Mouse (Mus musculus) CH12.LX (cell line): ENCODE results near the gene Slc35c1. TPM values are rescaled to one million over a fixed set of nuclear protein-coding genes. Genes with fewer than 3 reads are reported as not detected.

Source experiments
- DNase-seq: peaks from one replicate; pipeline ENCODE4 v3.0.0-alpha.2; 2013; ENCODE audit errors: extremely low read depth
- H3K27ac ChIP-seq: 2 replicates; pipeline ENCODE4 v1.5.1; 2012; ENCODE audit warnings: low read depth, mild to moderate bottlenecking, control low read depth, moderate library complexity; ENCODE audit not compliant: insufficient read depth
- H3K27me3 ChIP-seq: replicated peaks from 2 replicates; pipeline ENCODE3; 2012; ENCODE audit warnings: inconsistent platforms
- H3K36me3 ChIP-seq, 2 experiments: replicated peaks in 1 of 2; 2 replicates each; pipeline versions ENCODE3 to v1.6.1; 2012; ENCODE audit warnings: inconsistent platforms in 1 of 2, low read length in 1 of 2, mild to moderate bottlenecking in 1 of 2, mixed read lengths in 1 of 2, moderate library complexity in 1 of 2; ENCODE audit not compliant: control insufficient read depth in 1 of 2, insufficient read depth in 1 of 2
- H3K4me1 ChIP-seq, 2 experiments: 2 replicates each; pipeline ENCODE4 v1.6.1; 2012; ENCODE audit warnings: inconsistent platforms in 1 of 2, moderate library complexity in 1 of 2; ENCODE audit not compliant: insufficient read depth in 2 of 2, control insufficient read depth in 1 of 2
- H3K4me2 ChIP-seq: 2 replicates; pipeline ENCODE4 v1.6.1; 2012; ENCODE audit warnings: low read depth, mild to moderate bottlenecking, control low read depth; ENCODE audit not compliant: poor library complexity, insufficient read depth, severe bottlenecking
- H3K4me3 ChIP-seq, 3 experiments: fragments of 150-350 bp in 1 of 3; sonication (generic) in 1 of 3; replicated peaks in 1 of 3; 2 replicates each; pipeline versions ENCODE3 to v1.5.1; 2011 to 2012; ENCODE audit warnings: low read depth in 2 of 3, low read length in 2 of 3, mild to moderate bottlenecking in 2 of 3, moderate library complexity in 2 of 3, control low read depth in 1 of 3, improper control_type of control experiment in 1 of 3, inconsistent platforms in 1 of 3, mixed read lengths in 1 of 3; ENCODE audit not compliant: poor library complexity in 1 of 3
- H3K79me2 ChIP-seq: replicated peaks from 2 replicates; pipeline ENCODE4 v1.6.1; 2012; ENCODE audit warnings: mild to moderate bottlenecking, moderate library complexity; ENCODE audit not compliant: control insufficient read depth, poor library complexity, insufficient read depth, severe bottlenecking; ENCODE audit errors: extremely low read depth
- H3K9ac ChIP-seq: 2 replicates; pipeline ENCODE4 v1.6.1; 2012; ENCODE audit warnings: low read depth, mild to moderate bottlenecking, control low read depth, moderate library complexity; ENCODE audit not compliant: insufficient read depth
- H3K9me3 ChIP-seq: replicated peaks from 2 replicates; pipeline ENCODE3; 2012; ENCODE audit warnings: low read length, inconsistent platforms, mixed read lengths
- BHLHE40 ChIP-seq: IDR thresholded peaks from 2 replicates; pipeline ENCODE4 v1.6.1; 2011; ENCODE audit warnings: mild to moderate bottlenecking, low read depth, low read length, improper control_type of control experiment
- CTCF ChIP-seq, 2 experiments: IDR thresholded peaks in 1 of 2; conservative IDR thresholded peaks in 1 of 2; 2 replicates each; pipeline ENCODE4 v1.5.1; 2011 to 2012; ENCODE audit warnings: low read depth in 2 of 2, low read length in 2 of 2, improper control_type of control experiment in 1 of 2, inconsistent platforms in 1 of 2, mild to moderate bottlenecking in 1 of 2, moderate library complexity in 1 of 2
- E2F4 ChIP-seq: IDR thresholded peaks from 2 replicates; pipeline ENCODE4 v1.6.1; 2011; ENCODE audit warnings: low read depth, low read length, improper control_type of control experiment; ENCODE audit not compliant: insufficient replicate concordance
- ELF1 ChIP-seq: IDR thresholded peaks from 2 replicates; pipeline ENCODE4 v1.6.1; 2014; ENCODE audit warnings: low read depth, mild to moderate bottlenecking, inconsistent platforms, low read length, improper control_type of control experiment
- EP300 ChIP-seq: IDR thresholded peaks from 2 replicates; pipeline ENCODE4 v1.6.1; 2011; ENCODE audit warnings: low read length, improper control_type of control experiment
- HCFC1 ChIP-seq: IDR thresholded peaks from 2 replicates; pipeline ENCODE4 v1.6.1; 2012; ENCODE audit warnings: low read depth, mild to moderate bottlenecking, inconsistent platforms, low read length, improper control_type of control experiment
- IRF4 ChIP-seq: IDR thresholded peaks from 2 replicates; pipeline ENCODE4 v1.6.1; 2014; ENCODE audit warnings: low read depth, mild to moderate bottlenecking, inconsistent platforms, low read length, improper control_type of control experiment
- JUN ChIP-seq: IDR thresholded peaks from 2 replicates; pipeline ENCODE4 v1.6.1; 2011; ENCODE audit warnings: low read depth, mild to moderate bottlenecking, low read length, improper control_type of control experiment, moderate library complexity; ENCODE audit not compliant: insufficient read depth
- JUND ChIP-seq: conservative IDR thresholded peaks from 2 replicates; pipeline ENCODE4 v1.6.1; 2011; ENCODE audit warnings: low read depth, low read length, improper control_type of control experiment
- MAZ ChIP-seq: IDR thresholded peaks from 2 replicates; pipeline ENCODE4 v1.6.1; 2012; ENCODE audit warnings: low read depth, mild to moderate bottlenecking, inconsistent platforms, low read length, improper control_type of control experiment, moderate library complexity
- MEF2A ChIP-seq: IDR thresholded peaks from 2 replicates; pipeline ENCODE4 v1.6.1; 2014; ENCODE audit warnings: low read depth, mild to moderate bottlenecking, inconsistent platforms, low read length, improper control_type of control experiment, borderline replicate concordance
- MYC ChIP-seq: IDR thresholded peaks from 2 replicates; pipeline ENCODE4 v1.6.1; 2011; ENCODE audit warnings: low read depth, mild to moderate bottlenecking, improper control_type of control experiment, low read length
- NELFE ChIP-seq: IDR thresholded peaks from 2 replicates; pipeline ENCODE4 v1.6.1; 2011; ENCODE audit warnings: low read depth, low read length, improper control_type of control experiment
- NRF1 ChIP-seq: IDR thresholded peaks from 2 replicates; pipeline ENCODE4 v1.6.1; 2014; ENCODE audit warnings: low read depth, mild to moderate bottlenecking, inconsistent platforms, low read length, improper control_type of control experiment, moderate library complexity
- POLR2A ChIP-seq: IDR thresholded peaks from 2 replicates; pipeline ENCODE4 v1.6.1; 2011; ENCODE audit warnings: low read depth, mild to moderate bottlenecking, improper control_type of control experiment, low read length
- POLR2AphosphoS2 ChIP-seq: IDR thresholded peaks from 2 replicates; pipeline ENCODE4 v1.6.1; 2011; ENCODE audit warnings: low read depth, low read length, improper control_type of control experiment
- RAD21 ChIP-seq: IDR thresholded peaks from 2 replicates; pipeline ENCODE4 v1.6.1; 2011; ENCODE audit warnings: low read depth, mild to moderate bottlenecking, low read length, improper control_type of control experiment, moderate library complexity
- RCOR1 ChIP-seq: conservative IDR thresholded peaks from 2 replicates; pipeline ENCODE4 v1.6.1; 2012; ENCODE audit warnings: low read depth, mild to moderate bottlenecking, inconsistent platforms, low read length, improper control_type of control experiment
- SMC3 ChIP-seq: IDR thresholded peaks from 2 replicates; pipeline ENCODE4 v1.6.1; 2011; ENCODE audit warnings: low read depth, low read length, improper control_type of control experiment
- TCF12 ChIP-seq: IDR thresholded peaks from 2 replicates; pipeline ENCODE4 v1.6.1; 2014; ENCODE audit warnings: low read depth, mild to moderate bottlenecking, inconsistent platforms, low read length, improper control_type of control experiment
- ZC3H11A ChIP-seq: IDR thresholded peaks from 2 replicates; pipeline ENCODE4 v1.6.1; 2012; ENCODE audit warnings: low read depth, mild to moderate bottlenecking, inconsistent platforms, low read length, improper control_type of control experiment
- ZKSCAN1 ChIP-seq: IDR thresholded peaks from 2 replicates; pipeline ENCODE4 v1.6.1; 2012; ENCODE audit warnings: low read depth, inconsistent platforms, low read length, improper control_type of control experiment, borderline replicate concordance
- ZMIZ1 ChIP-seq: IDR thresholded peaks from 2 replicates; pipeline ENCODE4 v1.6.1; 2012; ENCODE audit warnings: low read depth, mild to moderate bottlenecking, inconsistent platforms, low read length, improper control_type of control experiment
- dilution Hi-C: fragments of 300-500 bp; cut with MboI; formaldehyde crosslinking; loops from 2 replicates; pipeline ENCODE4 v1.14.3; 2020; ENCODE audit warnings: low sequenced_read_pairs; ENCODE audit not compliant: extremely low pct_unique_long_range_greater_than_20kb, extremely low pct_ligation_motif_present
- in situ Hi-C: fragments of 300-500 bp; cut with MboI; formaldehyde crosslinking; loops from 3 replicates; pipeline ENCODE4 v1.14.3; 2019; ENCODE audit warnings: low sequenced_read_pairs, low pct_ligation_motif_present, low pct_unique_long_range_greater_than_20kb, mixed read lengths
- polyA plus RNA-seq: library from polyadenylated mRNA; unstranded; fragments of >175 nt; gene quantifications from 2 replicates; pipeline ENCODE4 v1.2.1, GENCODE M21; 2012; ENCODE audit warnings: low read depth; ENCODE audit not compliant: insufficient read length
- total RNA-seq, 2 experiments: library from RNA; depleted of rRNA; stranded (reverse); fragments of 300-350 nt in 1 of 2; fragments of >200 nt in 1 of 2; gene quantifications; 2 replicates each; pipeline ENCODE4 v1.2.3; 2012 to 2014

Slc35c1 gene
- total and polyA plus RNA-seq, 3 experiments = 4.1 to 22.7 (median 8.7) TPM

DNA sequence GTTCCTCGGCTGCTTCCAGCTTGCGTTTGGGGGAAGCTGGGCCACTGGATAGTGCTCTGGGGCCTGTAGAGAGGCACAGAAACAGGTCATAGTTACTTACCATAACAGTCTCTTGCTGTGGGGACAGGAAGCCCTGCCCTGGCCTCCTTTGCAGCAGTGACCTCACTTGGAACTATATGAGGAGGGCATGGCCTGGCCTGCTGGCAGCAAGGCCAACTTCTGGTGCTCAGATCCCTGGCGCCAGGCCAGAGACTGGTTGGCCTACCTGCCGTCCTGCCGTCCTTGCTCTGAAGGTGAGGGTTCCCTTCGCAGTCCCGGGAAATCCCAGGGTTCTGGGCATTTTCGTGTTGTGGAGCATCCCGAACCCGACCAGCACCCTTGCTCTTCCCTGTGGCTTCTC lies 48.6 kb downstream of the Slc35c1 start:
- peaks cover 0 to 16% of the 10 kb centered on the region in 2 experiments; a peak in 2 of 4 replicates for H3K4me1 ChIP-seq
- no peaks in the 10 kb centered on the region for H3K27me3 ChIP-seq
- H3K9ac ChIP-seq = no peak overlapping the region
- no peaks in the 10 kb centered on the region for H3K79me2 ChIP-seq
- dilution Hi-C loops = no loop called here
- H3K9me3 ChIP-seq = no peaks in the 10 kb centered on the region
- in situ Hi-C loops = no loop called here
- H3K4me3 ChIP-seq = no peak overlapping the region
- peaks cover 86 to 98% of the 10 kb centered on the region in 2 experiments for H3K36me3 ChIP-seq
- no peak overlapping the region for H3K4me2 ChIP-seq
- DNase-seq = no peak
- TF ChIP-seq POLR2AphosphoS2 = no peak
- no peak for TF ChIP-seq NRF1
- no peak for TF ChIP-seq ZMIZ1
- no peak for TF ChIP-seq SMC3
- TF ChIP-seq IRF4 = no peak
- no peak for TF ChIP-seq ELF1
- no peak for TF ChIP-seq JUND
- no peak for TF ChIP-seq MYC
- TF ChIP-seq EP300 = no peak
- no peak for TF ChIP-seq NELFE
- TF ChIP-seq, all 38 proteins: peak for 0
- no peak overlapping the region for H3K27ac ChIP-seq

DNA sequence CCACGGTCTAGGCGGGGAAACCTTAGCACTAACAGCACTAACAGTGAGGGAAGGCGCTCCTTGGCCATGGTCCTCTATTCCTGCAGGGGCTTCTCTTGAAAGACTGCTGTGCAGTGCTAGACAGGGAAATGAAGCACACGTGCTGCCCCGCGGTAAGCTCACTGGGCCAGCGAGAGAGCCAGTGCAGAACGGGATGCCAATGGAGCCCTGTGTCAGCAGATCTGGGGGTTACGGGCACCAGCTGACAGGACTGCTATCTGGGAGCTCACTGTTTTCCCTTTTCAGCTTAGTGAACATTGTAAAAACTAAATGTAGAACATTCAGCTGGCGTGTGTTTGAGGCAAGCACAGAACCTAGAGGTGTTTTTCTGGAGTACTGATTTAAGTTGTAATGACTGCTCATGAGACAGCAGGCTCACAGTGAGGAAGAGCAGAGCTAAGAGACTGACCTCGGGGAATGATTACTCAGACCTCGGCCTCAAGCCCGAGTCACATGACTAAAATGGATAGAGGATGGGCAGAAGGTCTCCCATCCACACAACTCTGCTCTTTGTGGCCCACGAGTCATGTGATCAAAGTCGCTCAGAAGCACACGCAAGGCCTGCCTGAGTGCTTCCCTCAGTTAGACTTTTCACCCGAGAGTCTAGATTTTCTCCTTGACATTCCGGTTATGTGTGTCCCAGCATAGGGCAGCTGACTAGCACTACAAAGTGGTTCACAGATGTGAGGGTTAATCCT lies 51.9 kb downstream of the Slc35c1 start:
- no peaks in the 10 kb centered on the region for H3K9me3 ChIP-seq
- H3K9ac ChIP-seq = no peak overlapping the region
- TF ChIP-seq ZMIZ1 = no peak
- H3K79me2 ChIP-seq = no peaks in the 10 kb centered on the region
- no peak for DNase-seq
- no peak overlapping the region for H3K4me2 ChIP-seq
- H3K4me1 ChIP-seq = peaks cover 10 to 48% of the 10 kb centered on the region in 2 experiments
- H3K27ac ChIP-seq = no peak overlapping the region; the same call in 1 of the 2 replicates
- dilution Hi-C loops (no loop called here), in situ Hi-C loops (no loop called here)
- H3K36me3 ChIP-seq = peaks cover 82 to 98% of the 10 kb centered on the region in 2 experiments
- no peaks in the 10 kb centered on the region for H3K27me3 ChIP-seq
- H3K4me3 ChIP-seq = no peak overlapping the region

DNA sequence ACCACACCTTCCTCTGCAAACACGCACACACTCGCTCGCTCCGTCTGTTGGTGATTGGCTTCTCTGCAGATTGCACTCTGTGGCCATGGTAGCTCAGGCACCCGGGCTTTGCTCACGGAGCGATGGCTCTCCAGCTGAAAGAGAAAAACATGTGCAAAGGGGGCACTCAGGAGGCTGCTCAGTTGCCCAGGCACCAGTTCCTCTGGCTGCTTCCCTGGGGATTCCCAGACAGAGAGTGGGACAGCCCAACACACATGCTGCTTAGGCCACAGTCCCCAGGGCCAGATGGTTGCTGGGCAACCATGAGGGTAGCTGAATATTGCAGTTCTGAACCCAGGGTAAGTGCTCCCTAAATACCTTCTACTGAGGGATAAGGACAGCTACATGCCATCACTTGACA lies 54.7 kb downstream of the Slc35c1 start:
- dilution Hi-C loops (no loop called here), in situ Hi-C loops (no loop called here)
- H3K27ac ChIP-seq = peak overlapping the region; percentile 17; the same call in 1 of the 2 replicates
- DNase-seq = peak; percentile 87
- peaks cover 10 to 53% of the 10 kb centered on the region in 2 experiments for H3K4me1 ChIP-seq
- no peak overlapping the region for H3K4me2 ChIP-seq
- peaks cover 6% of the 10 kb centered on the region for H3K9me3 ChIP-seq
- no peak overlapping the region for H3K4me3 ChIP-seq
- no peak overlapping the region for H3K9ac ChIP-seq
- no peaks in the 10 kb centered on the region for H3K27me3 ChIP-seq
- no peaks in the 10 kb centered on the region for H3K79me2 ChIP-seq
- H3K36me3 ChIP-seq = peaks cover 55 to 79% of the 10 kb centered on the region in 2 experiments
- TF ChIP-seq TCF12 (no peak), NRF1 (peak; percentile 14; the same call in 1 of the 2 replicates), ZKSCAN1 (no peak), POLR2A (no peak), MEF2A (no peak), E2F4 (no peak), POLR2AphosphoS2 (no peak), HCFC1 (no peak), MYC (peak; percentile 56; the same call in 1 of the 2 replicates), CTCF (conservative IDR thresholded peaks at IDR 0.05 in 1 of 2, IDR thresholded peaks at IDR 0.05 in 1 of 2; ENCODE audit: low read depth in 2 of 2, low read length in 2 of 2) (no peak), JUN (no peak), ZC3H11A (no peak), RCOR1 (no peak), JUND (no peak), MAZ (no peak), IRF4 (peak; percentile 60), BHLHE40 (peak; percentile 62), RAD21 (no peak; the same call in 1 of the 2 replicates), NELFE (no peak), EP300 (peak; percentile 29; the same call in 1 of the 2 replicates)
